Mouse (Mus musculus): ENCODE measurements around the gene Ogt. TPM values are rescaled to one million over a fixed set of nuclear protein-coding genes. Genes with fewer than 3 reads are reported as not detected.
A peak's percentile ranks its signal among the peaks of the same experiment; 100 is the strongest.

Gene Ogt
- total RNA-seq (2021), result 10 to 100 TPM; 57.1 to 62.2 TPM

GRCm38 (mm10) chrX:101639741-101640166, at the start of gene Ogt:
Gene Ogt, plus strand, starts transcription at chrX:101640060.
- peak; percentile 87 to 88 for DNase-seq
- intact Hi-C loops (cut with DNase I), result loop anchor here (5.0 kb wide), 2 partner anchors 107 to 367 kb away; partner anchors contain the start of genes Med12 and Taf1

GRCm38 (mm10) chrX:101616183-101616582, 23.7 kb upstream of the Ogt start:
- intact Hi-C loops (cut with DNase I), result no loop called here
- DNase-seq, result no peak

- intact Hi-C loops (cut with DNase I), result no loop called here
- DNase-seq, result no peak
These were observed 22.0 kb upstream of the Ogt start for GRCm38 (mm10) chrX:101617889-101618288.

GRCm38 (mm10) chrX:101620317-101620716, 19.5 kb upstream of the Ogt start:
- peak in 1 of 2 experiments; percentile 10 for DNase-seq
- intact Hi-C loops (cut with DNase I), result loop anchor here (5.0 kb wide), 1 partner anchor 152 kb away; no protein-coding TSS in a partner anchor

- no peak for DNase-seq
- intact Hi-C loops (cut with DNase I), result loop anchor here (5.0 kb wide), 1 partner anchor 150 kb away; no protein-coding TSS in a partner anchor
These were observed 17.3 kb upstream of the Ogt start for GRCm38 (mm10) chrX:101622539-101622938.

GRCm38 (mm10) chrX:101636821-101637525, 2.9 kb upstream of the Ogt start:
- intact Hi-C loops (cut with DNase I), result loop anchor here (5.0 kb wide), 1 partner anchor 365 kb away; the partner anchor contains the start of gene Med12
- DNase-seq, result no peak

GRCm38 (mm10) chrX:101638856-101639255, 1.0 kb upstream of the Ogt start:
- intact Hi-C loops (cut with DNase I), result loop anchor here (5.0 kb wide), 1 partner anchor 367 kb away; the partner anchor contains the start of gene Med12

GRCm38 (mm10) chrX:101639306-101639705, 554 bp upstream of the Ogt start:
- DNase-seq, result peak in 1 of 2 experiments; percentile 34
- intact Hi-C loops (cut with DNase I), result loop anchor here (5.0 kb wide), 1 partner anchor 367 kb away; the partner anchor contains the start of gene Med12

More at GRCm38 (mm10) chrX:101638856-101639255, 1.0 kb upstream of the Ogt start:
- DNase-seq, result no peak

- DNase-seq, result peak; percentile 40 to 55
- intact Hi-C loops (cut with DNase I), result loop anchor here (5.0 kb wide), 1 partner anchor 108 kb away; the partner anchor contains the start of gene Taf1
These were observed 617 bp downstream of the Ogt start for GRCm38 (mm10) chrX:101640194-101641160.

GRCm38 (mm10) chrX:101641161-101641530, 1.3 kb downstream of the Ogt start:
- intact Hi-C loops (cut with DNase I), result loop anchor here (5.0 kb wide), 1 partner anchor 109 kb away; the partner anchor contains the start of gene Taf1
- no peak for DNase-seq

GRCm38 (mm10) chrX:101642091-101642490, 2.2 kb downstream of the Ogt start:
- intact Hi-C loops (cut with DNase I), result loop anchor here (5.0 kb wide), 1 partner anchor 110 kb away; the partner anchor contains the start of gene Taf1
- no peak for DNase-seq

- intact Hi-C loops (cut with DNase I), result no loop called here
- DNase-seq, result no peak
These were observed 5.4 kb downstream of the Ogt start for GRCm38 (mm10) chrX:101645286-101645685.

- no peak for DNase-seq
- intact Hi-C loops (cut with DNase I), result no loop called here
These were observed 6.8 kb downstream of the Ogt start for GRCm38 (mm10) chrX:101646621-101647020.

- DNase-seq, result no peak
- intact Hi-C loops (cut with DNase I), result no loop called here
These were observed 55.8 kb downstream of the Ogt start for GRCm38 (mm10) chrX:101695686-101696085.

- intact Hi-C loops (cut with DNase I), result no loop called here
- no peak for DNase-seq
These were observed 57.7 kb downstream of the Ogt start for GRCm38 (mm10) chrX:101697537-101697936.

- intact Hi-C loops (cut with DNase I), result no loop called here
- no peak for DNase-seq
These were observed 58.4 kb downstream of the Ogt start for GRCm38 (mm10) chrX:101698232-101698631.

- no peak for DNase-seq
- intact Hi-C loops (cut with DNase I), result no loop called here
These were observed 65.3 kb downstream of the Ogt start for GRCm38 (mm10) chrX:101705111-101705510.

GRCm38 (mm10) chrX:101720401-101720800, 80.5 kb downstream of the Ogt start:
- DNase-seq, result no peak
- intact Hi-C loops (cut with DNase I), result no loop called here

GRCm38 (mm10) chrX:101730010-101730409, 90.2 kb downstream of the Ogt start:
- DNase-seq, result no peak
- intact Hi-C loops (cut with DNase I), result no loop called here

- intact Hi-C loops (cut with DNase I), result no loop called here
- no peak for DNase-seq
These were observed 92.8 kb downstream of the Ogt start for GRCm38 (mm10) chrX:101732644-101733043.

- intact Hi-C loops (cut with DNase I), result no loop called here
- no peak for DNase-seq
These were observed 93.4 kb downstream of the Ogt start for GRCm38 (mm10) chrX:101733288-101733687.

Data from heart, postnatal 36 days (tissue).